Mouse (Mus musculus) embryonic fibroblast, embryonic 13.5 days (primary cell): Measurements from ENCODE around the gene Ier3.
A peak's percentile ranks its signal among the peaks of the same experiment; 100 is the strongest.

Experiments
- CTCF ChIP-seq: IDR thresholded peaks from 2 replicates; pipeline ENCODE4 v1.5.1; 2011; ENCODE audit warnings: mild to moderate bottlenecking, control low read depth, low read length, moderate library complexity, borderline replicate concordance; ENCODE audit not compliant: insufficient read depth
- POLR2A ChIP-seq: IDR thresholded peaks from 2 replicates; pipeline ENCODE4 v1.6.1; 2011; ENCODE audit warnings: low read depth, mild to moderate bottlenecking, control low read depth, low read length, moderate library complexity

DNA sequence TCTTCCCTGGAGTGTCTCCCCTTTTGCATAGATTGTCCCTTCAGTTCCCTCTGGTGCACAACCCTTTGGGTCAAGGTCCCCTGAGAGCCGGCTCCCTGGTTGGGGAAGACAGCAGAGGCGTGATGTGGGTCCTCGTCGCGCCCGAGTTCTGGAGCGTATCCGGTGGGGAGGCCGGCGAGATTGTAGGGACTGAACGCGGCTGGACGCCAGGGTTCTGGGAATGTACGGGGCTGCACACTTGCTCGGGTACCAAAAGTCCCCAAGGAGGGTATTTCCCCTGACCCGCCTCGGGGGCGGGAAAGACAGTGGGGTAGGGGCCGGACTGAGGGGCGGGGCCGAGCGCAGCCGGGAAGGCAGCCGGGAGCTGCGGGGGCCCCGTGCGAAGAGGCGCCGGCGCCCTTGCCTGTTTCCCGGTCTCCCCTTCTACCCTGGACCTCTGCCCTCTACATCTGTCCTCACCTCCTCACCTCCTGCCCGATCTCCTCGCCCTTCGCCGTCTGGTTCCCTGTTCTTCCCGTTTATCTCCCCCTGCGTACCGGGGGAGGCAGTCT is 44.9 kb downstream of the Ier3 start:
- no peak for TF ChIP-seq CTCF
- TF ChIP-seq POLR2A = peak; percentile 77
